Mouse (Mus musculus): ENCODE measurements around the gene 2410004B18Rik. TPM values are rescaled to one million over a fixed set of nuclear protein-coding genes. Genes with fewer than 3 reads are reported as not detected.

Gene 2410004B18Rik
- total and polyA plus RNA-seq, 2 experiments = 3.6 to 6.7 TPM

DNA sequence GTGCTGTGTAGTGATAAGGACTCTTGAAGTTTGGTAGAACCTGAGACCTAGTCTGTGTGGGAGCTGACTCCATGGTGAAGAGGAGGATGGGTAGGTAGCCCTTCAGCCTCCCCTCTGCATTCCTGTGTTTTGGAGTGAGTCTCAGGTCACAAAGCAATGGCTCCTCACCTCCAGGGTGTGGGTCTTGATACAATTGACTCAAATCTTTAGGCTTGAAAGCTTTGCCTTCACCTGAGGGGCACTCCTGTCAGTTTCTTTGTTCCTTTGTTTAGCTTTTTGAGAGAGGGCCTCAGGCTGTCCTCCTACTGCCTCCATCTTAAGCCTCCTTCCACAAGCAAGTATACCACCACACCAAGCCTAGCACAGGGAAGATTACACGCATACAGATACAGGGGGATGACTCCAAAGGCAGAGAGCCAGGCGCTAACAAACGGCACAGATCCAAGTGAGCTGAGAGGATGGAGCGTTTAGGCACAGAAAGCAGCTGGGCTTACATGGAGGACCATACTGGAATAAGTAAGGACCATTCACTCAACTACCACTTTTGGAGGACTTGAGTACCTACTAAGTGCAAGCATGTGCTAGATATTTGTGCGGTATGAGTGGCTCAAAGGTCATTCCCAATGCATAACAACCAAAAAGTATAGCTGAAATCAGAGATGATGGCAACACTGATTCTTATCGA lies 48.6 kb downstream of the 2410004B18Rik start:
- Histone ChIP-seq H3K9ac (ENCODE audit: low read depth, low read length) (no peak overlapping the region), H3K36me3 (ENCODE audit: control insufficient read depth, insufficient read depth, low read length) (no peaks in the 10 kb centered on the region), H3K4me1 (ENCODE audit: control insufficient read depth, insufficient read depth, low read length) (peaks cover 12% of the 10 kb centered on the region), H3K27ac (replicated peaks; ENCODE audit: insufficient read depth, low read depth, low read length) (0 out of 2 replicates have a peak overlapping the region, but pooled peaks have one; percentile 12), H3K79me2 (ENCODE audit: control insufficient read depth, insufficient read depth, low read length) (no peaks in the 10 kb centered on the region; the same call in 1 of the 2 replicates), H3K4me3 (ENCODE audit: insufficient read depth, low read depth, low read length) (no peak overlapping the region), H3K27me3 (ENCODE audit: control insufficient read depth, insufficient read depth, low read length) (no peaks in the 10 kb centered on the region)
- DNase-seq (ENCODE audit: extremely low read depth, low read depth, low spot score) = peak; percentile 42
- TF ChIP-seq CTCF (IDR thresholded peaks at IDR 0.05; ENCODE audit: low read depth, low read length) (no peak), POLR2A (IDR thresholded peaks at IDR 0.05; ENCODE audit: extremely low read depth, insufficient read depth, low read length) (no peak)
- 43% methylated on average over 6 of the region's 6 CpGs for WGBS

DNA sequence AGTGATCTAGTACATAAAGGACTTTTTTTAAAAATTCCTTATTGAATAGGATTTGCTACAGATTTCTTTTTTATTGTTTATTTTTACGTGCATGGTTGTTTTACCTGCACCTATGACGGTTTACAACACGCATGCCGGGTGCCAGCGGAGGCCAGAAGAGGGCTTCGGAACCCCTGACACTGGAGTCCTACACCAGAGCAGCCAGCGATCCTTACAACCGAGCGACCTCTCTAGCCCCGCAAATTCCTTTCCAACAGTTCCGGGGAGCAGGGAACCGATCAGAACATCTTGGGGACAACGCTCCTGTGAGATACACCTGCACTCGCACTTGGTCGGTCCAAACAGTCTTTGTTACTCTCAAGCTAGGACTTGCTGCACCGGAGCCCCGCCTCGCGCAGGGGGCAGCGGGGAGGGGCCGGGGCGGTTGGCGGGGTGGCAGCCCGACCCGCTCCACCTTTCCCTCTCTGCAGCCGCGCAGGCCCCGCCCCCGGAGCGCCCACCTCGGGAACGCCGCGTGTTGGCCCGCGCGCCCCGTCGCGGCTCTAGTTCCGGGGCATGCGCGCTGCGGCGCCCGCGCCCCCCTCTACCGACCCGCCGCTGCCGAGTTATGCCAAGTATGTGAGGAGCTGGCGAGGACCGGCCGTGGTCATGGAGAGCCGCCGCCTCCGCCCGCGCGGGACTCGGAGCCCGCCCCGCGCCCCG lies 49.6 kb downstream of the 2410004B18Rik start, which contains the start of gene Syde2:
Gene Syde2, plus strand, starts transcription at position 603 of the 702 bp plus-strand sequence.
- 2% methylated on average over 53 of the region's 65 CpGs for WGBS
- peak within 1 kb of the TSS; percentile 77 for H3K4me3 ChIP-seq (ENCODE audit: insufficient read depth, low read depth, low read length)
- peak within 1 kb of the TSS; percentile 81 for H3K27ac ChIP-seq (replicated peaks; ENCODE audit: insufficient read depth, low read depth, low read length)
- H3K79me2 ChIP-seq (ENCODE audit: control insufficient read depth, insufficient read depth, low read length) = no peaks in the 10 kb centered on the region; the same call in 1 of the 2 replicates
- DNase-seq (ENCODE audit: extremely low read depth, low read depth, low spot score) = peak; percentile 70
- no peaks in the 10 kb centered on the region for H3K36me3 ChIP-seq (ENCODE audit: control insufficient read depth, insufficient read depth, low read length)
- H3K4me1 ChIP-seq (ENCODE audit: control insufficient read depth, insufficient read depth, low read length) = peaks cover 18% of the 10 kb centered on the region
- TF ChIP-seq POLR2A (IDR thresholded peaks at IDR 0.05; ENCODE audit: extremely low read depth, insufficient read depth, low read length) (0 out of 2 replicates have a peak, but pooled peaks have one; percentile 2), CTCF (IDR thresholded peaks at IDR 0.05; ENCODE audit: low read depth, low read length) (no peak)
- H3K9ac ChIP-seq (ENCODE audit: low read depth, low read length) = peak within 1 kb of the TSS; percentile 96
- H3K27me3 ChIP-seq (ENCODE audit: control insufficient read depth, insufficient read depth, low read length) = no peaks in the 10 kb centered on the region

GRCm38 (mm10) chr3:145987970-145988683 lies 50.3 kb downstream of the 2410004B18Rik start:
- DNase-seq (ENCODE audit: extremely low read depth, low read depth, low spot score) = peak; percentile 81
- no peaks in the 10 kb centered on the region for H3K27me3 ChIP-seq (ENCODE audit: control insufficient read depth, insufficient read depth, low read length)
- peak overlapping the region; percentile 77 for H3K4me3 ChIP-seq (ENCODE audit: insufficient read depth, low read depth, low read length)
- H3K36me3 ChIP-seq (ENCODE audit: control insufficient read depth, insufficient read depth, low read length) = no peaks in the 10 kb centered on the region
- TF ChIP-seq CTCF (IDR thresholded peaks at IDR 0.05; ENCODE audit: low read depth, low read length) = no peak
- peak; percentile 60 for TF ChIP-seq POLR2A (IDR thresholded peaks at IDR 0.05; ENCODE audit: extremely low read depth, insufficient read depth, low read length)
- peak overlapping the region; percentile 96 for H3K9ac ChIP-seq (ENCODE audit: low read depth, low read length)
- WGBS = 1% methylated on average over 98 of the region's 101 CpGs
- no peaks in the 10 kb centered on the region; the same call in 1 of the 2 replicates for H3K79me2 ChIP-seq (ENCODE audit: control insufficient read depth, insufficient read depth, low read length)
- peak overlapping the region; percentile 81 for H3K27ac ChIP-seq (replicated peaks; ENCODE audit: insufficient read depth, low read depth, low read length)
- H3K4me1 ChIP-seq (ENCODE audit: control insufficient read depth, insufficient read depth, low read length) = peaks cover 21% of the 10 kb centered on the region

DNA sequence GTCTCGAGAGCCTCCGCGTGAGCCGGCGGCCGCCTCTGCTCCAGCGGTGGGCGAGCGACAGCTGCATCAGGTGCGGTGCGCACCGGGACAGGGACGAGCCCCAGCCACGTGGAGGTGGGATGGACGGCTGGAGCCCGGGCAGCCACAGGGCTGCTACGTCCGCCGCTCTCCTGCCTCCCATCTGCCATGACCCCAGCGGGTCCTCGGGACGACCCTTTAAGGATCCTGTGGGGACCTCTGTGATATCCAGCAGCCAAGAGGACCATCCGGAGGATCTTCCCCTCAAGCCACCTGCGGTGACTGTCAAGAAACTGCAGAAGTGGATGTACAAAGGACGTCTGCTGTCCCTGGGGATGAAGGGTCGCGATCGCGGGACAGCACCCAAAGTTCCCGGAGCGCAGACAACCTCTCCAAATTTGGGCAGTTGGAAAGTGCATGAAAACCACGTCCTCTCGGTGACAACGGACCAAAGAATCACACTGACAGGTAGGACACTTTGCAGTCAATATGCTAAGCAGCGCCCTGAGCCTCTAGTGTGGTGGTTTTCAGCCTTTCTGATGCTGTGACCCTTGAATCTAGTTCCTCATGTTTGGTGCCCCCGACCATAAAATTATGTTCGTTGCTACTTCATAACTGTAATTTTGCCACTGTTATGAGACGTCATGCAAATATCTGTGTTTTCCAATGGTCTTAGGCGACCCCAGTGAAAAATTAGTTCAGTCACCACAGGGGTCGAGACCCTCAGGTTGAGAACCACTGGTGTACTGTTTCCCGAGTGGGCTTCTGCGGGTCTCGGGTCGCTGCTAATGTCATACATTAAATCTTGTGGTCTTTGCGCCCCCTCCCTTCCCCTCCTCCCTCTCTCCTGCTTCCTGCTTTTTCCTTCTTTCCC lies 51.1 kb downstream of the 2410004B18Rik start:
- Histone ChIP-seq H3K27me3 (ENCODE audit: control insufficient read depth, insufficient read depth, low read length) (no peaks in the 10 kb centered on the region), H3K79me2 (ENCODE audit: control insufficient read depth, insufficient read depth, low read length) (peaks cover 4% of the 10 kb centered on the region; the same call in 1 of the 2 replicates), H3K27ac (replicated peaks; ENCODE audit: insufficient read depth, low read depth, low read length) (peak overlapping the region; percentile 70)

DNA sequence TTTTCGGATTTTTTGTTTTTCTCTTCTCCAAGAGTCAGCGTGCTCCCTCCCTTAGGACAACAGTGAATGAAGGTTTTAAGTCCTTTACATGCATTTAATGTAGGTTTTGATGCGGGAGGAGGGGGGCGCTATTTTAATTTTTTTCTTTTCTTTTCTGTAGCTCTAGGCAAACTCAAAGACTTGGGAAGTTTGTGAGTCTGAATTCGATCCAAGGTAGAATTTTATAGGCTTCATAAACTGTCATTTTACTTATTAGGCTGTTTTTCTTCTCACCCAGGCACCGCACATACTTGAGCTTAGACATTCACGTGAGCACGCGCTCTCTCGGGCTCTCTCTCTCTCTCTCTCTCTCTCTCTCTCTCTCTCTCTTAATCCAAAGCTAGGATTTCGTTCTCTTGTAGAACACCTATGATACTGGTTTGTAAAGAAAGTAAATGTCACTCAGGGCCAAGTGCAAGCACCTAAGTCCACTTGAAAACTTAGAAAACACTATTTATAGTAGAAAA lies 51.8 kb downstream of the 2410004B18Rik start:
- H3K27ac ChIP-seq (replicated peaks; ENCODE audit: insufficient read depth, low read depth, low read length) = no peak overlapping the region
- 25% methylated on average over 11 of the region's 11 CpGs for WGBS
- TF ChIP-seq CTCF (IDR thresholded peaks at IDR 0.05; ENCODE audit: low read depth, low read length) = no peak
- TF ChIP-seq POLR2A (IDR thresholded peaks at IDR 0.05; ENCODE audit: extremely low read depth, insufficient read depth, low read length) = no peak

More for the DNA sequence above, 51.1 kb downstream of the 2410004B18Rik start:
- Histone ChIP-seq H3K4me1 (ENCODE audit: control insufficient read depth, insufficient read depth, low read length) (peaks cover 21% of the 10 kb centered on the region), H3K36me3 (ENCODE audit: control insufficient read depth, insufficient read depth, low read length) (no peaks in the 10 kb centered on the region), H3K9ac (ENCODE audit: low read depth, low read length) (peak overlapping the region; percentile 87), H3K4me3 (ENCODE audit: insufficient read depth, low read depth, low read length) (peak overlapping the region; percentile 77)
- under 1% methylated on average over 45 of the region's 45 CpGs for WGBS
- peak; percentile 66 for TF ChIP-seq POLR2A (IDR thresholded peaks at IDR 0.05; ENCODE audit: extremely low read depth, insufficient read depth, low read length)
- no peak for TF ChIP-seq CTCF (IDR thresholded peaks at IDR 0.05; ENCODE audit: low read depth, low read length)
- peak; percentile 65 for DNase-seq (ENCODE audit: extremely low read depth, low read depth, low spot score)

More for the DNA sequence above, 51.8 kb downstream of the 2410004B18Rik start:
- no peaks in the 10 kb centered on the region for H3K36me3 ChIP-seq (ENCODE audit: control insufficient read depth, insufficient read depth, low read length)
- H3K4me1 ChIP-seq (ENCODE audit: control insufficient read depth, insufficient read depth, low read length) = peaks cover 21% of the 10 kb centered on the region
- peak overlapping the region; percentile 77 for H3K4me3 ChIP-seq (ENCODE audit: insufficient read depth, low read depth, low read length)
- peak; percentile 38 for DNase-seq (ENCODE audit: extremely low read depth, low read depth, low spot score)
- peaks cover 4% of the 10 kb centered on the region; the same call in 1 of the 2 replicates for H3K79me2 ChIP-seq (ENCODE audit: control insufficient read depth, insufficient read depth, low read length)
- H3K27me3 ChIP-seq (ENCODE audit: control insufficient read depth, insufficient read depth, low read length) = no peaks in the 10 kb centered on the region
- peak overlapping the region; percentile 87 for H3K9ac ChIP-seq (ENCODE audit: low read depth, low read length)
